Comparison of ENCODE assay signal across 2 mouse cellular contexts in the genomic region with DNA sequence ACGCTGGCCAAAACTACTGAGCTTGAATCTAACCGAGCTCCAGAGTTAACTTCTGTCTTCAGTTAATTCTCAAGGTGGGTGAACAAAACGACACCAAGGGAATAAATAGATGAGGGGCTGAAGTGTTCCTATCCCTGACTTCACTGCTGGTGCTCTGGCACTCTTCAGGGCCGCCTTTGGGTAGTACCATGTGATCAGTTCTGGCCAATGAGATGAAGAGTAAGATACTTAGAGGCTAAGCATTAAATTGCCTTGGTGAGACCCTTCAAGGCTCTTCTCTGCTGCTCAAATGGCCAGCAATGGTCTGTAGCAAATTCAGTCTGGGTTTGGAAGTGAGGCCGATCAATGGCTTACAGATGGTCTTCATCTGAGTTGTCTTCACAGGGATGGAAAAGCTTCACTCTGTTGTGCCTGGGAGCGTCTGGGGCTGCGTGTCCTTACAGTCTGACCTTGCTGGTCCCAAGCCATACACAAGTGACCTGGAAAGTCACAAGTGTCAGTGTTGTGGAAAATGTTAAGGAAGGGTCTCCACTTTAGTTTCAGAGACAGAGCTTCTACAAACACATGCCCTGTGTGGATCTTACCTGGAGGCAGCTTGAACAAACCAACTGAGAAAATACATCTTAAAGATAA.
TF ChIP-seq lines count a peak whose summit lies in the region.

No protein-coding gene starts in this region.

TF ChIP-seq in CH12.LX, 34 proteins besides CTCF, POLR2A, EP300 and RAD21:
- TF ChIP-seq PAX5 (IDR thresholded peaks at IDR 0.05; ENCODE audit: low read length) (no peak), ELF1 (IDR thresholded peaks at IDR 0.05; ENCODE audit: low read depth, low read length) (no peak), USF1 (IDR thresholded peaks at IDR 0.05; ENCODE audit: low read depth, low read length) (peak; percentile 11; the same call in 1 of the 2 replicates), MAFK (IDR thresholded peaks at IDR 0.05; ENCODE audit: insufficient replicate concordance, low read length) (no peak)

TF ChIP-seq in MEL, 35 proteins besides CTCF, POLR2A, EP300 and RAD21:
- TF ChIP-seq MAFK (IDR thresholded peaks at IDR 0.05; ENCODE audit: borderline replicate concordance, low read depth, low read length) = no peak
- TF ChIP-seq USF1 (IDR thresholded peaks at IDR 0.05; ENCODE audit: low read depth, low read length) = peak; percentile 59; the same call in 1 of the 2 replicates
